Mouse (Mus musculus): ENCODE measurements around the gene Hap1. TPM values are rescaled to one million over a fixed set of nuclear protein-coding genes. Genes with fewer than 3 reads are reported as not detected.

Hap1 gene
- 5.1 and 8.4 TPM in 2 replicates for polyA plus RNA-seq (2016; fragmentation: Nextera tagmentation; extraction: Ambion mirVana)

- no peaks in the 10 kb centered on the region for H3K9me3 ChIP-seq
- H3K27me3 ChIP-seq (ENCODE audit: insufficient read depth, poor library complexity, severe bottlenecking): peaks cover 85% of the 10 kb centered on the region
- H3K4me1 ChIP-seq: peaks cover 30% of the 10 kb centered on the region
- WGBS: 2% methylated on average over 49 of the region's 49 CpGs
- DNase-seq (ENCODE audit: low spot score): peak; percentile 86
- peak within 1 kb of the TSS; percentile 59 for H3K27ac ChIP-seq
- no peaks in the 10 kb centered on the region for H3K36me3 ChIP-seq
- H3K4me3 ChIP-seq: peak within 1 kb of the TSS; percentile 72
Observed at GRCm38 (mm10) chr11:100355972-100356818, at the start of gene Hap1. TSS of gene Hap1 (minus strand) at chr11:100356128.

GRCm38 (mm10) chr11:100404456-100405074 is 48.6 kb upstream of the Hap1 start:
- H3K9me3 ChIP-seq: no peaks in the 10 kb centered on the region
- WGBS: 90% methylated on average over 3 of the region's 3 CpGs
- no peaks in the 10 kb centered on the region for H3K27me3 ChIP-seq (ENCODE audit: insufficient read depth, poor library complexity, severe bottlenecking)
- no peak for DNase-seq (ENCODE audit: low spot score)
- peaks cover 71% of the 10 kb centered on the region for H3K4me1 ChIP-seq
- H3K36me3 ChIP-seq: peaks cover 23% of the 10 kb centered on the region
- H3K27ac ChIP-seq: peak overlapping the region; percentile 88; the same call in 1 of the 2 replicates
- no peak overlapping the region for H3K4me3 ChIP-seq

GRCm38 (mm10) chr11:100403445-100404134 is 47.7 kb upstream of the Hap1 start:
- DNase-seq (ENCODE audit: low spot score): no peak
- Histone ChIP-seq H3K27ac (peak overlapping the region; percentile 88), H3K36me3 (peaks cover 13% of the 10 kb centered on the region), H3K4me1 (peaks cover 70% of the 10 kb centered on the region), H3K4me3 (peak overlapping the region; percentile 16; the same call in 1 of the 2 replicates), H3K9me3 (no peaks in the 10 kb centered on the region), H3K27me3 (ENCODE audit: insufficient read depth, poor library complexity, severe bottlenecking) (no peaks in the 10 kb centered on the region)
- WGBS: 20% methylated on average over 10 of the region's 10 CpGs

GRCm38 (mm10) chr11:100402682-100403081 is 46.8 kb upstream of the Hap1 start:
- 40% methylated on average over 2 of the region's 2 CpGs for WGBS
- Histone ChIP-seq H3K9me3 (no peaks in the 10 kb centered on the region), H3K27ac (peak overlapping the region; percentile 88), H3K4me1 (peaks cover 74% of the 10 kb centered on the region), H3K36me3 (peaks cover 5% of the 10 kb centered on the region; the same call in 1 of the 2 replicates), H3K27me3 (ENCODE audit: insufficient read depth, poor library complexity, severe bottlenecking) (no peaks in the 10 kb centered on the region), H3K4me3 (peak overlapping the region; percentile 42)
- no peak for DNase-seq (ENCODE audit: low spot score)

GRCm38 (mm10) chr11:100402240-100402639 is 46.3 kb upstream of the Hap1 start:
- Histone ChIP-seq H3K4me1 (peaks cover 77% of the 10 kb centered on the region), H3K27me3 (ENCODE audit: insufficient read depth, poor library complexity, severe bottlenecking) (no peaks in the 10 kb centered on the region), H3K4me3 (peak overlapping the region; percentile 42), H3K27ac (peak overlapping the region; percentile 88), H3K9me3 (no peaks in the 10 kb centered on the region), H3K36me3 (peaks cover 3% of the 10 kb centered on the region; the same call in 1 of the 2 replicates)
- 4% methylated on average over 6 of the region's 6 CpGs for WGBS
- DNase-seq (ENCODE audit: low spot score): peak; percentile 92

DNA sequence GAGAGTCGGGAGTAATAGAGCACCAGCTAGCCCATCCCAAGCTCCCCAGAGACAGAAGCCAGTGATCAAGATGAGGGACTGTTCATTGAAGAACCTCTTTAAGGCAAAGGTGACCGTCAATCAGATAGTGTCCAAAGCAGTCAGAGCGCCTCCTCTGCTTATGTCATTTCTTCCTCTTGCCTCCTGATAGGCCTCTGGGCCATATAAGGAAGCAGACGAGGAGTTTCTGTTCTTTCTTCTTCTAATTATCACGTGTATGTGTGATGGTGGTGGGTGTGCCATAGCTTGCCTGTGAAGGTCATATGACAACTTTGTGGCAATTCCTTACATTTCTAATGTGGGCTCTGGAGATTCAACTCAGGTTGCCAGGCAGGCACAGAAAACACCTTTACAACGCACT is 44.9 kb upstream of the Hap1 start:
- Histone ChIP-seq H3K36me3 (no peaks in the 10 kb centered on the region), H3K27ac (peak overlapping the region; percentile 88), H3K4me1 (peaks cover 84% of the 10 kb centered on the region), H3K9me3 (no peaks in the 10 kb centered on the region), H3K4me3 (no peak overlapping the region), H3K27me3 (ENCODE audit: insufficient read depth, poor library complexity, severe bottlenecking) (no peaks in the 10 kb centered on the region)
- 46% methylated on average over 6 of the region's 6 CpGs for WGBS
- no peak for DNase-seq (ENCODE audit: low spot score)

GRCm38 (mm10) chr11:100399727-100400538 is 44.0 kb upstream of the Hap1 start:
- no peaks in the 10 kb centered on the region for H3K27me3 ChIP-seq (ENCODE audit: insufficient read depth, poor library complexity, severe bottlenecking)
- H3K9me3 ChIP-seq: no peaks in the 10 kb centered on the region
- peak overlapping the region; percentile 88 for H3K27ac ChIP-seq
- peaks cover 90% of the 10 kb centered on the region for H3K4me1 ChIP-seq
- no peaks in the 10 kb centered on the region for H3K36me3 ChIP-seq
- DNase-seq (ENCODE audit: low spot score): no peak
- H3K4me3 ChIP-seq: no peak overlapping the region
- WGBS: 77% methylated on average over 12 of the region's 12 CpGs

GRCm38 (mm10) chr11:100399320-100399719 is 43.4 kb upstream of the Hap1 start:
- 75% methylated on average over 9 of the region's 9 CpGs for WGBS
- no peak for DNase-seq (ENCODE audit: low spot score)
- H3K9me3 ChIP-seq: no peaks in the 10 kb centered on the region
- H3K27ac ChIP-seq: no peak overlapping the region
- H3K4me3 ChIP-seq: no peak overlapping the region
- no peaks in the 10 kb centered on the region for H3K36me3 ChIP-seq
- peaks cover 91% of the 10 kb centered on the region for H3K4me1 ChIP-seq
- H3K27me3 ChIP-seq (ENCODE audit: insufficient read depth, poor library complexity, severe bottlenecking): no peaks in the 10 kb centered on the region

- Histone ChIP-seq H3K36me3 (peaks cover 6% of the 10 kb centered on the region; the same call in 1 of the 2 replicates), H3K27me3 (ENCODE audit: insufficient read depth, poor library complexity, severe bottlenecking) (no peaks in the 10 kb centered on the region), H3K4me1 (peaks cover 91% of the 10 kb centered on the region), H3K27ac (no peak overlapping the region), H3K9me3 (no peaks in the 10 kb centered on the region), H3K4me3 (peak overlapping the region; percentile 87; the same call in 1 of the 2 replicates)
- no peak for DNase-seq (ENCODE audit: low spot score)
- 88% methylated on average over 7 of the region's 7 CpGs for WGBS
Observed at GRCm38 (mm10) chr11:100398517-100398916, 42.6 kb upstream of the Hap1 start.

DNA sequence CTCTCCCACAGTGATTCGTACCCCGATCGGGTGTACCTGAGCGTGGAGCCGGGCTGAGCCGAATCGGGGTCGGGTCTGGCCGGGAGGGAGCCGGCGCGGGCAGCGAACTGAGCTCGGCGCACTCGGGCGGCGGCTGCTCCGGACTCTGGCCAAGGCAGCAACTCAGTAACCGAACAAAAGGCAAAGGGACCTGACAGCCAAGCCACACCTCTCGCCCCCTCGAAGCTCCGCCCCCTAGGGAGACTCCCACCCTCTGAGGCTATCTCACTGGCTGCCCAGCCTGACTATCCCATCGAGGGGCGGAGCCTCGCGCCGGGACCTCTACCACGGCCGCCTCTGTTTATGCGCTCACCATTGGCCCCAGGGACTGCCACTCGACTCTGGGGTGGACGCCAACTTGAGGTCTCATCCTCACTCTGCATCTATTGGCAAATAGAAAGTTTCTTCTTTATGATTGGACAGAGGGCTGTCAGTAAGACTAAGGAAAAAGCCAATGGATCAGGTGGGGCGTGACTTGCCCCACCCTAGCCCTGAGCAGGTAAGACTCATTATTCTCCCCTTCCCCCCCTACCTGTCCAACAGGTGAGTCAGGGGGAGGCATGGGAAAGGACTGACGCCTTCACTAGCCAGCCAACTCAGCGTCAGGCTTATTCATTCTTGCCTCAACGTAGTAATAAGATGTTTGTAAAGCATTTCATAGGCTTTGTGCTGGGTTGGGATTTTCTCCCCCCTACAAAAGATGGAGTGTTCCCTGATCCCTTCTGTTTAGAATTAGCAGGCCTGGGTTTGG is 41.9 kb upstream of the Hap1 start, which contains the start of gene Jup:
Gene Jup (minus strand): TSS at position 164 of the 790 bp plus-strand sequence.
- peak; percentile 100 for DNase-seq (ENCODE audit: low spot score)
- H3K27me3 ChIP-seq (ENCODE audit: insufficient read depth, poor library complexity, severe bottlenecking): no peaks in the 10 kb centered on the region
- no peaks in the 10 kb centered on the region for H3K9me3 ChIP-seq
- 1% methylated on average over 37 of the region's 37 CpGs for WGBS
- peaks cover 11% of the 10 kb centered on the region; the same call in 1 of the 2 replicates for H3K36me3 ChIP-seq
- peaks cover 91% of the 10 kb centered on the region for H3K4me1 ChIP-seq
- peak within 1 kb of the TSS; percentile 92 for H3K27ac ChIP-seq
- peak within 1 kb of the TSS; percentile 87 for H3K4me3 ChIP-seq

DNA sequence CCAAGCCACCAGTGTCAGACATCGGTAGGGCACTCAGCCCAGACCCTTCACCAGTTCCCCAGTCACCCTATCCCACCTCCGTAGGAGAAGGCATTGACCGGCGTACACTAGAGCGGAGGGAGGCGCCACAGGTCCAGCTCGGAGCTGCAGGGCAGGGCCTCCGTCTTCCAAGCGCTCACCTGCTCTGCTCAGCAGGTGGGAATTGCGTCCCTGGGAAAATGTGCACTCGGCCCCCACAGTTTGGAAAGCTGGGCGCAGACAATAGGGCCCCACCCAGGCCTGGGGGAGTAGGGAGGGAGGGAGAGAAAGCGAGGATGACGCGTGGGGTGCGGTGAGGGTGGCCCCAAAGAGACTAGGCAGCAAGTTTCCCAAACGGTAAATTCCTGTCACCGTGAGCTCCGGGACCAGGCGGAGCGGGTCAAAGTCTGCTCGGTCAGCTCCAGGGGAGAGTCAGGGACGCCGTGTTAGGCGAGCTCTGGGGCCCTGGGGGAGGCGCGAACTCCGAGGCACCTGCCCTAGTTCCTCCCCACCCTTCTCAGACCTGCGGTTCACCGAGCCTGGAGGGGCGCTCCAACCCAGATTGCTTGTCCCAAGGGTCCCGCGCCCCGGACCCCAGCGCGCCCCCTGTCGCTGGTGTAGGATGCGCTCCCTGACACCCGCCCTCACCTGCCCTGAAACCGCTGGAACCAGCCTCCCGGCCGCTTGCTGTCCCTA is 41.1 kb upstream of the Hap1 start:
- peak overlapping the region; percentile 92 for H3K27ac ChIP-seq
- 2% methylated on average over 42 of the region's 42 CpGs for WGBS

More for the DNA sequence above, 41.1 kb upstream of the Hap1 start:
- DNase-seq (ENCODE audit: low spot score): no peak
- H3K4me1 ChIP-seq: peaks cover 91% of the 10 kb centered on the region
- peaks cover 16% of the 10 kb centered on the region for H3K36me3 ChIP-seq
- H3K4me3 ChIP-seq: peak overlapping the region; percentile 87
- no peaks in the 10 kb centered on the region for H3K27me3 ChIP-seq (ENCODE audit: insufficient read depth, poor library complexity, severe bottlenecking)
- H3K9me3 ChIP-seq: no peaks in the 10 kb centered on the region
